Mouse (Mus musculus) embryonic facial prominence, embryonic 11.5 days (tissue): Measurements from ENCODE around the gene Ppp2r5d. TPM values are rescaled to one million over a fixed set of nuclear protein-coding genes. Genes with fewer than 3 reads are reported as not detected.

Experiments
- ATAC-seq: fragments of 200-750 bp; cut with Nextera tagmentation; replicated peaks from 2 replicates; pipeline ENCODE4 v1.8.0; 2017; ENCODE audit warnings: low read depth; ENCODE audit not compliant: insufficient number of reproducible peaks, low FRiP score, low TSS enrichment
- DNase-seq: peaks from one replicate; pipeline ENCODE4 v3.0.0-alpha.2; 2015; ENCODE audit warnings: low spot score
- H3K27ac ChIP-seq: fragments of 300-500 bp; sonication (generic); replicated peaks from 2 replicates; pipeline ENCODE4 v1.5.1; 2014; ENCODE audit warnings: mild to moderate bottlenecking, low read depth, low read length, control low read depth
- H3K27me3 ChIP-seq: fragments of 300-500 bp; sonication (generic); 2 replicates; pipeline ENCODE4 v1.6.1; 2014; ENCODE audit warnings: mild to moderate bottlenecking, low read length, moderate library complexity, mixed read lengths; ENCODE audit not compliant: control insufficient read depth, insufficient read depth
- H3K36me3 ChIP-seq: fragments of 300-500 bp; sonication (generic); replicated peaks from 2 replicates; pipeline ENCODE4 v1.6.1; 2014; ENCODE audit warnings: low read depth, mild to moderate bottlenecking, low read length, moderate library complexity, mixed read lengths; ENCODE audit not compliant: control insufficient read depth, insufficient read depth
- H3K4me1 ChIP-seq: fragments of 300-500 bp; sonication (generic); 2 replicates; pipeline ENCODE4 v1.6.1; 2014; ENCODE audit warnings: low read length, mixed read lengths; ENCODE audit not compliant: control insufficient read depth, insufficient read depth
- H3K4me2 ChIP-seq: fragments of 300-500 bp; sonication (generic); 2 replicates; pipeline ENCODE4 v1.6.1; 2014; ENCODE audit warnings: low read depth, mild to moderate bottlenecking, control low read depth, low read length, moderate library complexity
- H3K4me3 ChIP-seq: fragments of 300-500 bp; sonication (generic); 2 replicates; pipeline ENCODE4 v1.5.1; 2014; ENCODE audit warnings: low read depth, low read length, control low read depth
- H3K9ac ChIP-seq: fragments of 300-500 bp; sonication (generic); replicated peaks from 2 replicates; pipeline ENCODE4 v1.6.1; 2014; ENCODE audit warnings: mild to moderate bottlenecking, control low read depth, low read length
- H3K9me3 ChIP-seq: fragments of 300-500 bp; sonication (generic); replicated peaks from 2 replicates; pipeline ENCODE4 v1.6.1; 2016; ENCODE audit warnings: mild to moderate bottlenecking, low read length, inconsistent platforms, mixed read lengths; ENCODE audit not compliant: control insufficient read depth
- WGBS: fragments of 180-500 bp; shearing (Covaris S2); extraction: QIAGEN DNeasy Blood & Tissue Kit; methylation state at CpG from one replicate; pipeline ENCODE4 v1.1.7; 2014; 5-methylcytosine and 5-hydroxymethylcytosine counted together
- polyA plus RNA-seq: library from polyadenylated mRNA; unstranded; fragments of >200 nt; fragmentation: Nextera tagmentation; extraction: Ambion mirVana; gene quantifications from 2 replicates; pipeline ENCODE4 v1.2.1, GENCODE M21; 2014

Ppp2r5d gene
- polyA plus RNA-seq, 1 experiment from 2014 or later = 111 TPM

- H3K36me3 ChIP-seq = no peaks in the 10 kb centered on the region
- DNase-seq (no peak), ATAC-seq (no peak)
- WGBS = 84% methylated on average over 2 of the region's 2 CpGs
- no peak overlapping the region for H3K4me2 ChIP-seq
- H3K9ac ChIP-seq = no peak overlapping the region
- H3K27me3 ChIP-seq = no peaks in the 10 kb centered on the region
- H3K4me3 ChIP-seq = no peak overlapping the region
- no peaks in the 10 kb centered on the region for H3K4me1 ChIP-seq
- H3K9me3 ChIP-seq = no peaks in the 10 kb centered on the region
- no peak overlapping the region for H3K27ac ChIP-seq
Observed at GRCm38 (mm10) chr17:46745506-46745905, 40.6 kb upstream of the Ppp2r5d start.

- H3K4me2 ChIP-seq = no peak overlapping the region
- no peaks in the 10 kb centered on the region for H3K4me1 ChIP-seq
- DNase-seq = no peak
- WGBS = 93% methylated on average over 9 of the region's 9 CpGs
- no peaks in the 10 kb centered on the region for H3K27me3 ChIP-seq
- H3K9me3 ChIP-seq = no peaks in the 10 kb centered on the region
- H3K4me3 ChIP-seq = no peak overlapping the region
- no peak overlapping the region for H3K9ac ChIP-seq
- no peak overlapping the region for H3K27ac ChIP-seq
- H3K36me3 ChIP-seq = no peaks in the 10 kb centered on the region
- no peak for ATAC-seq
Observed at GRCm38 (mm10) chr17:46742986-46743385, 38.1 kb upstream of the Ppp2r5d start.

GRCm38 (mm10) chr17:46741305-46741704 lies 36.4 kb upstream of the Ppp2r5d start:
- Histone ChIP-seq H3K4me1 (no peaks in the 10 kb centered on the region), H3K27ac (no peak overlapping the region), H3K36me3 (no peaks in the 10 kb centered on the region), H3K4me3 (no peak overlapping the region), H3K9me3 (no peaks in the 10 kb centered on the region), H3K4me2 (no peak overlapping the region), H3K9ac (no peak overlapping the region), H3K27me3 (no peaks in the 10 kb centered on the region)
- no peak for DNase-seq
- 91% methylated on average over 6 of the region's 6 CpGs for WGBS
- ATAC-seq = no peak

GRCm38 (mm10) chr17:46736160-46736559 lies 31.2 kb upstream of the Ppp2r5d start:
- no peak for ATAC-seq

GRCm38 (mm10) chr17:46735287-46735686 lies 30.4 kb upstream of the Ppp2r5d start:
- H3K4me2 ChIP-seq = no peak overlapping the region
- no peak overlapping the region for H3K4me3 ChIP-seq
- no peaks in the 10 kb centered on the region for H3K4me1 ChIP-seq
- DNase-seq (no peak), ATAC-seq (no peak)
- no peak overlapping the region for H3K9ac ChIP-seq
- H3K27me3 ChIP-seq = no peaks in the 10 kb centered on the region
- no peaks in the 10 kb centered on the region for H3K36me3 ChIP-seq
- H3K27ac ChIP-seq = no peak overlapping the region
- 89% methylated on average over 7 of the region's 7 CpGs for WGBS
- no peaks in the 10 kb centered on the region for H3K9me3 ChIP-seq

More at GRCm38 (mm10) chr17:46736160-46736559, 31.2 kb upstream of the Ppp2r5d start:
- no peak overlapping the region for H3K4me3 ChIP-seq
- no peaks in the 10 kb centered on the region for H3K27me3 ChIP-seq
- 62% methylated on average over 9 of the region's 10 CpGs for WGBS
- H3K36me3 ChIP-seq = no peaks in the 10 kb centered on the region
- no peak overlapping the region for H3K27ac ChIP-seq
- no peaks in the 10 kb centered on the region for H3K4me1 ChIP-seq
- peak; percentile 18 for DNase-seq
- no peaks in the 10 kb centered on the region for H3K9me3 ChIP-seq
- H3K4me2 ChIP-seq = no peak overlapping the region
- no peak overlapping the region for H3K9ac ChIP-seq

- Histone ChIP-seq H3K9ac (no peak overlapping the region), H3K4me1 (no peaks in the 10 kb centered on the region), H3K4me2 (no peak overlapping the region), H3K27me3 (peaks cover 2% of the 10 kb centered on the region; the same call in 1 of the 2 replicates), H3K36me3 (no peaks in the 10 kb centered on the region), H3K9me3 (no peaks in the 10 kb centered on the region), H3K27ac (no peak overlapping the region), H3K4me3 (no peak overlapping the region)
- DNase-seq (no peak), ATAC-seq (no peak)
- 87% methylated on average over 3 of the region's 3 CpGs for WGBS
Observed at GRCm38 (mm10) chr17:46734055-46734454, 29.1 kb upstream of the Ppp2r5d start.

GRCm38 (mm10) chr17:46728904-46729318 lies 24.0 kb upstream of the Ppp2r5d start, which contains the start of gene Gnmt:
Gene Gnmt (minus strand): TSS chr17:46729168.
- H3K4me3 ChIP-seq = no peak within 1 kb of the TSS
- H3K4me1 ChIP-seq = no peaks in the 10 kb centered on the region
- ATAC-seq (no peak), DNase-seq (no peak)
- no peaks in the 10 kb centered on the region for H3K36me3 ChIP-seq
- peak within 1 kb of the TSS; percentile 8; the same call in 1 of the 2 replicates for H3K4me2 ChIP-seq
- WGBS = 12% methylated on average over 24 of the region's 24 CpGs
- H3K27ac ChIP-seq = no peak within 1 kb of the TSS
- H3K9ac ChIP-seq = no peak within 1 kb of the TSS
- H3K9me3 ChIP-seq = no peaks in the 10 kb centered on the region
- H3K27me3 ChIP-seq = peaks cover 6% of the 10 kb centered on the region

- 39% methylated on average over 11 of the region's 11 CpGs for WGBS
- peaks cover 6% of the 10 kb centered on the region for H3K27me3 ChIP-seq
- no peaks in the 10 kb centered on the region for H3K4me1 ChIP-seq
- DNase-seq = no peak
- H3K27ac ChIP-seq = no peak overlapping the region
- no peak overlapping the region for H3K4me3 ChIP-seq
- no peaks in the 10 kb centered on the region for H3K36me3 ChIP-seq
- no peak for ATAC-seq
- 0 out of 2 replicates have a peak overlapping the region, but pooled peaks have one; percentile 8 for H3K4me2 ChIP-seq
- no peaks in the 10 kb centered on the region for H3K9me3 ChIP-seq
- H3K9ac ChIP-seq = no peak overlapping the region
Observed at GRCm38 (mm10) chr17:46728496-46728895, 23.6 kb upstream of the Ppp2r5d start.
